Mouse (Mus musculus) adrenal gland, adult (tissue): ENCODE measurements at regions not wholly inside any gene's neighbourhood (a gene's known extent, or its start where the extent isn't known, plus 50 kb on each side); places are given as distances from the start of the nearest gene placed in this dataset.

Source experiments
- DNase-seq, 2 experiments: peaks; one replicate each; pipeline ENCODE4 v3.0.0; 2022 to 2023; ENCODE audit warnings: low spot score in 1 of 2; ENCODE audit not compliant: inconsistent age in 2 of 2

DNA sequence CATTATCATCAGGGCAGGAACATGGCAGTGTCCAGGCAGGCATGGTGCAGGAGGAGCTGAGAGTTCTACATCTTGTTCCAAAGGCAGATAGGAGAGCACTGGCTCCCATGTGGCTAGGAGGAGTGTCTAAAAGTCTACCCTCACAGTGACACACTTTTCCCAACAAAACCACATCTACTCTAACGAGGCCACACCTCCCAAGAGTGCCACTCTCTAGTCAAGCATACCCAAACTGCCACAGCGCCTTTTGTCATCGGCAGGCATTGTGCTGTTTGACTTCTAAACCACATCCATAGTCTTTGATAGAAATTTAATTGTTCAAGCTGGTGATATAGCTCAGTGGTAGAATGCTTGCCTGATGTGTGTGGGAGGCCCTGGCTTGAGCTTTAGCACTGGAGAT, 56.6 kb upstream of the Mvb12b start:
- DNase-seq = no peak

DNA sequence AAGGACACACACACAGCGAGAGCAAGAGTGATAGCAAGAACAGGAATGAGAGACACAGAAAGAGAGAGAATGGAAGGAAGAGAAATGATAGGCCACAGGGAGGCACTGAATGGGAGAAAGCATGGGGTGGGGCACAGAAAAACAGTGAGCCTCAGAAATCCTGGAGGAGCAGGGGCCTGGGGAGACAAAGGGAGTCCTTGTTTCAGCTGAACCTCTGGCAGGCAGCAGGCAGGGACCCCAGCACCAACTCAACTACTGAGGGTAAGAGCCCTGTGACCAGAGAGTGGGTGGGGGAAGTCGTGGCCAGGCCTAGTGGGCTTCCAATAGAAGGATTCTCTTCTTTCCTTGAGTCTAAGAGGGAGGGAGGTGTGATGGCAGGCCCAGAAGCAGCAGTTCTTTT, 54.3 kb upstream of the Mvb12b start:
- no peak for DNase-seq

DNA sequence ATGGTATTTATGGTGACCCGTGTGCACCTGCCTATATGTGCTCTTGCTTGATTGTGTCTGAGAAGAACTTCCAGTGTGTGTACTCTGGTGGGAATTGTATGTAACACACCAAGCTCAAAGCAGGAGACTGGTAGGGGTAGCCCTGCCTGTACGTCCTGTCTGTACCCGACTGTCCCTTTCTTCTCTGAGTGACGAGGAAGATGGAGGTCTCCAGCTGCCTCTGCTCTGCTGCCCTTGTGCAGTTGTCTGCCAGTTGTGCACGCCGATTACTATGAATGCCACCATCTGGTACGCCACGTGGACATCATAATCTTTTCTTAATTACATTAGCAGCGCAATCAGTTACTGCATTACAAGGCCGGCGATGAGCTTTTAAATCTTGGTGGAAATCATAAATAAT, 53.6 kb upstream of the Mvb12b start:
- DNase-seq = no peak

DNA sequence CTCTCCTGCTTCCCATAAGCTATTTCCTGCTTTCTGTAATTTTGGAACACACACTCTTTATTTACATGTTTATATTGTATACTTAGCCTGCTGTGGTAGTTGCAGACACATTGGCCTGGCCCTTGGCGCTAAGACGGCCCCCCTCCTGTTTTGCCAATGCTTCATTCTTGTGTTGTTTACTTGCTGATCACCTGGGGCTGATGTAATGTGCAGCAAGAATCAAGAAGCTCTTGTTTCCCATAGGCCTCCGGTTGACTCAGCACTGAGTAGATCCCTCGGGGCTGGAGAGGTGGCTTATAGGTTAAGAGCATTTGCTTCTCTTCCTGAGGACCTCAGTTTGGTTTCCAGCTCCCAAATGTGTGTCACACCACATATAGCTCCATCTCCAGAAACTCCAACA, 52.1 kb upstream of the Mvb12b start:
- no peak for DNase-seq
